Mouse (Mus musculus) cerebellum, adult 2 months (tissue): Measurements from ENCODE around the gene Dazap1.
"Not testable (repeated sequence)": the region's sequence is repeated elsewhere in the genome, so short reads cannot be mapped to it uniquely, and the experiment has no call there.

Source experiments
- CTCF ChIP-seq: fragments of 200-500 bp; IDR thresholded peaks from 2 replicates; pipeline ENCODE4 v1.5.1; 2011; ENCODE audit warnings: low read depth, mild to moderate bottlenecking, control low read depth, low read length, moderate library complexity, borderline replicate concordance; ENCODE audit not compliant: insufficient read depth
- POLR2A ChIP-seq: fragments of 200-500 bp; IDR thresholded peaks from 2 replicates; pipeline ENCODE4 v1.6.1; 2011; ENCODE audit warnings: low read length, control low read depth, borderline replicate concordance; ENCODE audit not compliant: insufficient read depth

DNA sequence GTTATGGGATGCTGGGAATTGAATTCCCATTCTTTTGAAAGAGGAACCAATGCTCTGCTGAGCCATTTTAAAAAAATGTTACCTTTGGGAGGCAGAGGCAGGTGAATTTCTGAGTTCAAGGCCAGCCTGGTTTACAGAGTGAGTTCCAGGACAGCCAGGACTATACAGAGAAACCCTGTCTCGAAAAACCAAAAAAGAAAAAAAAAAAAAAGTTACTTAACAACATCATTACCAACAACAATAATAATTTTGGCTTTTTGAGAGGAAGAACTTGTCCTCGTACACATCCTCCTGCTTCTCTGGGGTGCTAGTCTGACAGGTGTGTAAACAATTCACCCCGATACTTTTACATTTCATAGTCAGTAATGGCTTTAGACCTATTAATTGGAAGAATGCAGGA, 12.8 kb upstream of the Dazap1 start:
- not testable (repeated sequence) for TF ChIP-seq CTCF, POLR2A
